Mouse (Mus musculus): ENCODE measurements around the gene Ccdc12. TPM values are rescaled to one million over a fixed set of nuclear protein-coding genes. Genes with fewer than 3 reads are reported as not detected.
A peak's percentile ranks its signal among the peaks of the same experiment; 100 is the strongest.

Ccdc12 gene
- polyA plus RNA-seq, 1 experiment from 2014 or later: 106 TPM

DNA sequence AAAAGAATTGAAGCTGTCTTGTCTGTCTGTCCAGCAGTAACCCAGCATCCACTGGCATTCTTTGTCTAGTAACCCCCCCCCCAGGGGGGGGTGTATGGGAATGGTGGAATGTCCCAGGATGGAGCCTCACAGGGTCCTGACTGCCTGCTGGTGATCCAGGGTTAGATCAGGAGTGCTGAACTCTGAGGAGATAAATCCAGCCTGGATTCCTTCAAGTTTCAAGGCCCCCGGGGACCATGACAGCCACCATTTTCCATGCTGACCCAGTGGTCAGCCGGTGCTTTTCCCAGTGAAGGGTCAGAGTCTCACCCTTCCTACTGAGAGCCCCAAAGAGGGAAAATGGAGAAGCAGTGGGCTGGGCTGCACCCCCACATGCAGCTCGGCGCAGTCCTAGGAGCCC is 75.6 kb downstream of the Ccdc12 start:
- Histone ChIP-seq H3K36me3 (ENCODE audit: control insufficient read depth, insufficient read depth, low read length) (no peaks in the 10 kb centered on the region), H3K27ac (replicated peaks; ENCODE audit: low read depth, low read length) (no peak overlapping the region), H3K4me2 (ENCODE audit: low read length) (no peak overlapping the region), H3K4me1 (ENCODE audit: control insufficient read depth, insufficient read depth, low read length) (peaks cover 20% of the 10 kb centered on the region; the same call in 1 of the 2 replicates), H3K4me3 (replicated peaks; ENCODE audit: low read depth, low read length) (no peak overlapping the region), H3K27me3 (ENCODE audit: control insufficient read depth, insufficient read depth, low read length) (peaks cover 18% of the 10 kb centered on the region), H3K9ac (replicated peaks; ENCODE audit: low read length) (no peak overlapping the region), H3K9me3 (ENCODE audit: control insufficient read depth, low read length) (no peaks in the 10 kb centered on the region)
- WGBS: 57% methylated on average over 4 of the region's 4 CpGs
- DNase-seq (no peak), ATAC-seq (ENCODE audit: low FRiP score, low TSS enrichment) (no peak)

- peak overlapping the region; percentile 61 for H3K4me2 ChIP-seq (ENCODE audit: low read length)
Observed at GRCm38 (mm10) chr9:110732623-110733022, 76.3 kb downstream of the Ccdc12 start.

DNA sequence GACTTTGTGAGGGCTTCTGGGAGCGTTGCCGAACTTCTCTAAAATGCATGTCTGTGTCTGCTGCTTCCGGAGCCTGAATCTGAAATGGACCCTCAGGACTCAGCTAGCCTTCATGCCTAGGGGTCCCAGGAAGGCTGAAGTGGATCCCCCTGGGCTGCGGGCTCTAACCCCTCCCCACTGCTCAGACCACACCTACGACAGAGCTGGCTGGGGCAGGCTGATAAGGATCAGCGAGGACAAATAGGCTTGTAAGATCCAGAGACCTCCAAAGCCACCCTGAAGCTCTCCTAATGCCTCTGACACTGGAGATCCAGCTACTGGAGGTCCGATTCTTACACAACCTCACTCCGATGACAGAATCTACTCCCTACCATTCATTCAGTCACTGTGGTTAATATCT is 76.8 kb downstream of the Ccdc12 start:
- ATAC-seq (ENCODE audit: low FRiP score, low TSS enrichment): no peak
- H3K36me3 ChIP-seq (ENCODE audit: control insufficient read depth, insufficient read depth, low read length): no peaks in the 10 kb centered on the region
- H3K9me3 ChIP-seq (ENCODE audit: control insufficient read depth, low read length): no peaks in the 10 kb centered on the region
- DNase-seq: no peak
- H3K4me1 ChIP-seq (ENCODE audit: control insufficient read depth, insufficient read depth, low read length): peaks cover 13% of the 10 kb centered on the region; the same call in 1 of the 2 replicates
- H3K27me3 ChIP-seq (ENCODE audit: control insufficient read depth, insufficient read depth, low read length): peaks cover 7% of the 10 kb centered on the region; the same call in 1 of the 2 replicates
- WGBS: 10% methylated on average over 8 of the region's 8 CpGs
- peak overlapping the region; percentile 61 for H3K4me2 ChIP-seq (ENCODE audit: low read length)
- peak overlapping the region; percentile 31 for H3K4me3 ChIP-seq (replicated peaks; ENCODE audit: low read depth, low read length)
- H3K27ac ChIP-seq (replicated peaks; ENCODE audit: low read depth, low read length): no peak overlapping the region
- peak overlapping the region; percentile 12; the same call in 1 of the 2 replicates for H3K9ac ChIP-seq (replicated peaks; ENCODE audit: low read length)

More at GRCm38 (mm10) chr9:110732623-110733022, 76.3 kb downstream of the Ccdc12 start:
- under 1% methylated on average over 26 of the region's 26 CpGs for WGBS
- DNase-seq (peak; percentile 85), ATAC-seq (ENCODE audit: low FRiP score, low TSS enrichment) (peak; percentile 87)
- H3K4me3 ChIP-seq (replicated peaks; ENCODE audit: low read depth, low read length): peak overlapping the region; percentile 31
- peaks cover 13% of the 10 kb centered on the region; the same call in 1 of the 2 replicates for H3K4me1 ChIP-seq (ENCODE audit: control insufficient read depth, insufficient read depth, low read length)
- H3K27ac ChIP-seq (replicated peaks; ENCODE audit: low read depth, low read length): no peak overlapping the region
- peak overlapping the region; percentile 12; the same call in 1 of the 2 replicates for H3K9ac ChIP-seq (replicated peaks; ENCODE audit: low read length)
- H3K9me3 ChIP-seq (ENCODE audit: control insufficient read depth, low read length): no peaks in the 10 kb centered on the region
- H3K27me3 ChIP-seq (ENCODE audit: control insufficient read depth, insufficient read depth, low read length): peaks cover 11% of the 10 kb centered on the region
- H3K36me3 ChIP-seq (ENCODE audit: control insufficient read depth, insufficient read depth, low read length): no peaks in the 10 kb centered on the region

DNA sequence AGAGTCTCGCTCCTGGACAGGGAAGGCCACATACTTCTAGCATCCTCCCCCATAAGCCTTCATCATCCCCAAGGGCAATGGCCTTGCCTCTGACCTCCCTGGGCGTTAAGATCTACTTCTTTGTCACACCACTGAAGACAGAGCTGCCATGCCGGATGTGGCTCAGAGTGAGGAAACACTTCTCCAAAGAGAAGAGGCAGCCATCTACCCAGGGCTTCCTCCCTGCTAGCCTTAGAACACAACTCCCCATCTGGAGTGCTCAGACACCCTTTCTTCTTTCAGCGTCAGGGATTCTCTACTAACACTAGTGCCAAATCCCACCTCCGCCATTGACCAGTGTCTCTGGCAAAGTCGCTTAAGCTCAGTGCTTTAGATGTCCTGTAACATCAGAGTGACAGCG is 77.9 kb downstream of the Ccdc12 start:
- H3K27me3 ChIP-seq (ENCODE audit: control insufficient read depth, insufficient read depth, low read length): peaks cover 7% of the 10 kb centered on the region; the same call in 1 of the 2 replicates
- no peaks in the 10 kb centered on the region for H3K36me3 ChIP-seq (ENCODE audit: control insufficient read depth, insufficient read depth, low read length)
- 78% methylated on average over 7 of the region's 7 CpGs for WGBS

DNA sequence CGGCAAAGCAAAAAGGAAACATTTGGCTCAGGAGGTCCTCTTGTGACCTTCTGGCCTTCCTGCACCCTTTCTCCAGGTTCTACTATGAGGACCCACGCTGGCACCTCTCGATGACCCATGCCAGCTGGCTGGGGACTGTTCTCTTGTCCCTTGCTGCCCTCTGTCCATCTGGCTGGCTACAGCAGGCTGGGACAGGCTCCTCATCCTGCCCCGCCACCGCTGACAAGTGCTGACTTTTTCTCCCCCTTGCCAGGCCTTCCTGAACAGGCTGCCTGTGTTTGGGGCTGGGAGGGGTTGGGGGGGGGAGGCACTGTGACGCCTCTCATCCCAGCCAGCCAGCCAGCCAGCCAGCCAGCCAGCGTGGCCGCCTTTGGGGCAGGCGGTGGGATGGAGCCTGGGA is 80.1 kb downstream of the Ccdc12 start:
- H3K27ac ChIP-seq (replicated peaks; ENCODE audit: low read depth, low read length): no peak overlapping the region
- WGBS: 47% methylated on average over 9 of the region's 9 CpGs
- H3K4me3 ChIP-seq (replicated peaks; ENCODE audit: low read depth, low read length): no peak overlapping the region
- H3K27me3 ChIP-seq (ENCODE audit: control insufficient read depth, insufficient read depth, low read length): peaks cover 7% of the 10 kb centered on the region; the same call in 1 of the 2 replicates
- H3K36me3 ChIP-seq (ENCODE audit: control insufficient read depth, insufficient read depth, low read length): no peaks in the 10 kb centered on the region
- no peaks in the 10 kb centered on the region for H3K9me3 ChIP-seq (ENCODE audit: control insufficient read depth, low read length)
- DNase-seq (no peak), ATAC-seq (ENCODE audit: low FRiP score, low TSS enrichment) (no peak)
- H3K4me2 ChIP-seq (ENCODE audit: low read length): no peak overlapping the region
- H3K4me1 ChIP-seq (ENCODE audit: control insufficient read depth, insufficient read depth, low read length): peaks cover 13% of the 10 kb centered on the region; the same call in 1 of the 2 replicates
- H3K9ac ChIP-seq (replicated peaks; ENCODE audit: low read length): no peak overlapping the region

More for the DNA sequence above, 77.9 kb downstream of the Ccdc12 start:
- H3K9me3 ChIP-seq (ENCODE audit: control insufficient read depth, low read length): no peaks in the 10 kb centered on the region
- H3K27ac ChIP-seq (replicated peaks; ENCODE audit: low read depth, low read length): no peak overlapping the region
- DNase-seq: no peak
- H3K4me3 ChIP-seq (replicated peaks; ENCODE audit: low read depth, low read length): no peak overlapping the region
- H3K4me1 ChIP-seq (ENCODE audit: control insufficient read depth, insufficient read depth, low read length): peaks cover 13% of the 10 kb centered on the region; the same call in 1 of the 2 replicates
- H3K4me2 ChIP-seq (ENCODE audit: low read length): no peak overlapping the region
- H3K9ac ChIP-seq (replicated peaks; ENCODE audit: low read length): no peak overlapping the region
- no peak for ATAC-seq (ENCODE audit: low FRiP score, low TSS enrichment)

DNA sequence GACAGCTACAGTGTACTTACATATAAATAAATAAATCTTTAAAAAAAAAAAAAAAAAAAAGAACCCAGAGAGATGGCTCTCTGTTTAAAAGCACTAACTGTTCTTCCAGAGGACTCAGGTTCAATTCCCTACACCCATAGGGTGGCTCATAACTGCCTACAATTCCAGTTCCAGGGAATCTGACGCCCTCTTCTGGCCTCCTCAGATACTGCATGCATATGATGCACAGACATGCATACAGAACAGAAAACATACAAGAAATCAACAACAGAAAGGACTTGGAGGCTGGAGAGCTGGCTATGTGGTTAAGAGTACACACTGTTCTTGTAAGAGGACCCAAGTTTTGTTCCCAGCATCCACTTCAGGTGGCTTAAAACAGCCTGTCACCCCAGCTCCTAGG is 81.8 kb downstream of the Ccdc12 start:
- DNase-seq (no peak), ATAC-seq (ENCODE audit: low FRiP score, low TSS enrichment) (no peak)
- 27% methylated on average over 1 of the region's 1 CpGs for WGBS
- H3K27me3 ChIP-seq (ENCODE audit: control insufficient read depth, insufficient read depth, low read length): peaks cover 7% of the 10 kb centered on the region; the same call in 1 of the 2 replicates
- H3K36me3 ChIP-seq (ENCODE audit: control insufficient read depth, insufficient read depth, low read length): no peaks in the 10 kb centered on the region
- H3K27ac ChIP-seq (replicated peaks; ENCODE audit: low read depth, low read length): no peak overlapping the region
- H3K9me3 ChIP-seq (ENCODE audit: control insufficient read depth, low read length): no peaks in the 10 kb centered on the region
- peaks cover 10% of the 10 kb centered on the region for H3K4me1 ChIP-seq (ENCODE audit: control insufficient read depth, insufficient read depth, low read length)
- no peak overlapping the region for H3K4me3 ChIP-seq (replicated peaks; ENCODE audit: low read depth, low read length)
- H3K9ac ChIP-seq (replicated peaks; ENCODE audit: low read length): no peak overlapping the region
- no peak overlapping the region for H3K4me2 ChIP-seq (ENCODE audit: low read length)

DNA sequence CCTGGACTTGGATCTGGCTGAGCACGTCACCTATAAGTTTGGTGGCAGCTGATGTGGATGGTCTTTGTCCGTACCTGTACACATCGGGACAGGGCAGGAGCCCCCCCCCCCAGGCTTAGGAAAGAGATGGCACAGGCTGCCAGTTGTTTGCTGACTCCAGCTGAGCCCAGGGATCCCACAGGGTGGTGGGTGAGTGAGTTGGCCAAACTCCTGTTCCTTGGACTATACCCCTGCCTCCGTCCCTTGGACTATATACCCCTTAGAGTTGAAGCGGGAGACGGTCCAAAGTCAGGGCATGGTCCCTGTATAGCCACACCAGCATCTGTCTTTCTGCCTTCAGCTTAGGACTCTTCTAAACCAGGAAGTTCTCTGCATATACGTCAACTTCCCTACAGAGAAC is 83.7 kb downstream of the Ccdc12 start:
- DNase-seq (no peak), ATAC-seq (ENCODE audit: low FRiP score, low TSS enrichment) (no peak)
- Histone ChIP-seq H3K27me3 (ENCODE audit: control insufficient read depth, insufficient read depth, low read length) (peaks cover 10% of the 10 kb centered on the region; the same call in 1 of the 2 replicates), H3K4me2 (ENCODE audit: low read length) (no peak overlapping the region), H3K9me3 (ENCODE audit: control insufficient read depth, low read length) (no peaks in the 10 kb centered on the region), H3K9ac (replicated peaks; ENCODE audit: low read length) (no peak overlapping the region), H3K4me1 (ENCODE audit: control insufficient read depth, insufficient read depth, low read length) (peaks cover 6% of the 10 kb centered on the region; the same call in 1 of the 2 replicates), H3K36me3 (ENCODE audit: control insufficient read depth, insufficient read depth, low read length) (no peaks in the 10 kb centered on the region), H3K27ac (replicated peaks; ENCODE audit: low read depth, low read length) (no peak overlapping the region), H3K4me3 (replicated peaks; ENCODE audit: low read depth, low read length) (no peak overlapping the region)
- 92% methylated on average over 7 of the region's 7 CpGs for WGBS

DNA sequence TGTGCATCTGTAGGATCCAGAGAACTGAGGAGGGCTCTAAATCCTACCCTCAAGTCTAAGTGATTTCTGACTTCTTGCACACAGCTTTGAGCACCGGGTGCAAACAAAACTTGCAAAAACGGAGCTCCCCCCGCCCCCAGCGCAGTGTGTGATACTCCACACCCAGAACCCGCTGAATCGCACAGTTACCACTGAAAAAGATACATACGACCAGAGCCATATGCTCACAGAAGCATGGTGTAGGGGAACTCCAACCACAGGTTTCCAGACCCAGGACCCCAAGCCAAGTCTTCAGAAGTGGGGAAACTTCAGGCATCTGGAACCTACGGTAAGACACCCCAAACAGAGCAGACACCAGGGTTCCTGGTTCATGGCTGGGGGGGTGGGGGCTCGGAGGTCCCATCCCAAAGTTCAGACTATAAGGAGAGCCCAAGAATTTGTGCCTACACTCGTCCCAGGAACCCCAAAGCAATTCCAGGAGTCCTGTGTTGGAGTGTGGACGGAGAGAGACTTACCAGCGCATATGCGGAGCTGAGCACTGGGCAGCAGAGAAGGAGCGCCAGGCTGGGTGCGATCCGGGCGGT is 85.5 kb downstream of the Ccdc12 start, which contains the start of gene Myl3:
TSS of gene Myl3 (plus strand) at position 151 of the 584 bp plus-strand sequence.
- Histone ChIP-seq H3K4me3 (replicated peaks; ENCODE audit: low read depth, low read length) (peak within 1 kb of the TSS; percentile 63), H3K27ac (replicated peaks; ENCODE audit: low read depth, low read length) (no peak within 1 kb of the TSS), H3K9ac (replicated peaks; ENCODE audit: low read length) (peak within 1 kb of the TSS; percentile 68), H3K27me3 (ENCODE audit: control insufficient read depth, insufficient read depth, low read length) (peaks cover 10% of the 10 kb centered on the region; the same call in 1 of the 2 replicates), H3K4me2 (ENCODE audit: low read length) (peak within 1 kb of the TSS; percentile 94), H3K4me1 (ENCODE audit: control insufficient read depth, insufficient read depth, low read length) (peaks cover 6% of the 10 kb centered on the region; the same call in 1 of the 2 replicates), H3K9me3 (ENCODE audit: control insufficient read depth, low read length) (no peaks in the 10 kb centered on the region), H3K36me3 (ENCODE audit: control insufficient read depth, insufficient read depth, low read length) (no peaks in the 10 kb centered on the region)
- ATAC-seq (ENCODE audit: low FRiP score, low TSS enrichment) (no peak), DNase-seq (no peak)
- 2% methylated on average over 17 of the region's 17 CpGs for WGBS

Measured in midbrain, embryonic 14.5 days (tissue).